Mouse (Mus musculus) kidney, adult 2 months (tissue): ENCODE measurements around the gene Dnase1l3.

Experiments used
- CTCF ChIP-seq: fragments of 200-500 bp; conservative IDR thresholded peaks from 2 replicates; pipeline ENCODE4 v1.5.1; 2011; ENCODE audit warnings: low read depth, mild to moderate bottlenecking, control low read depth, low read length, moderate library complexity, mixed read lengths; ENCODE audit not compliant: insufficient read depth, insufficient read length
- POLR2A ChIP-seq: fragments of 200-500 bp; IDR thresholded peaks from one replicate; pipeline ENCODE4 v1.6.1; 2011; ENCODE audit warnings: low read depth, low read length, control low read depth

GRCm38 (mm10) chr14:7963160-7963559 lies 31.2 kb downstream of the Dnase1l3 start:
- no peak for TF ChIP-seq POLR2A
- TF ChIP-seq CTCF = no peak
